Mouse (Mus musculus): ENCODE results near the gene Nrarp. TPM values are rescaled to one million over a fixed set of nuclear protein-coding genes. Genes with fewer than 3 reads are reported as not detected.
A peak's percentile ranks its signal among the peaks of the same experiment; 100 is the strongest.

Gene Nrarp
- total RNA-seq, 2 experiments from 2014 or later: 21.3 to 21.9 TPM

DNA sequence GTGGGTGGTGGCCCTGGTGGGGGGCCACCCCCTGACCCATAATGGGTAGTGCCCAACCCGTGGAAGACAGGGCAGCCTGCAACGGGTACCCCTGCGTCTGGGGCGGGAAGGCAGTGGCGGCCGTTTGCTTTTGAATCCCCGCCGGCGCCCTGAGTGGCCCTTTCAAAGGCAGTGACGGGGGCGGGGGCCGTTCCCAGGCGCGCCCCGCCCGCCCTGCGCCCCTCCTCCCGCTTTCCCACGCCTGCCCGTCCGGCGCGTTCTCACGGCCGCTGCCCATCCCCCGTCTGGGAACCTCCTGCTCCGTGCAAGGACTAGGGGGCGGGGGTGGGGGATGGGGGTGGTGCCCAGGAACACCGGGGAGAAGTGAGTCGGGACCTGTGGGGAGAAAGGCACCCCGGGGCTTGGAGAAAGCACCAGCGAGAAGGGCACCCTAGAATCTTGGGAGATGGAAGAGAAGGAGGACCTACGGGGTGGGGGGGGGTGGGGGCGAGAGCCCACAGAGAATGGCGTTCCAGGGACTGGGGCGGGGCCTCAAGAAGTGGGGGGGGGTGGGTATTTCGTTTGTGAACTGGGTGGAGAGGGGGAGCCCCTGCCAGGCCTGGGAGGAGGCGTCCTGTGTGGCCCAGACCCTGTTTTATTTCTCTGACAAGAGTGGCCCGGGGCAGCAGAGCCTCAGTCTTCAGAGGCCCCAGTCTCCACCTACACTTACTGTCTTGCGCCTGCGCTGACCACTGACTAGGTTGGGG, 12.5 kb upstream of the Nrarp start:
- Histone ChIP-seq H3K4me3 (peak overlapping the region; percentile 55), H3K27ac (peak overlapping the region; percentile 83)
- TF ChIP-seq CTCF (conservative IDR thresholded peaks at IDR 0.05): no peak
- DNase-seq (ENCODE audit: low spot score in 2 of 2): peak in 1 of 2 experiments; percentile 40

DNA sequence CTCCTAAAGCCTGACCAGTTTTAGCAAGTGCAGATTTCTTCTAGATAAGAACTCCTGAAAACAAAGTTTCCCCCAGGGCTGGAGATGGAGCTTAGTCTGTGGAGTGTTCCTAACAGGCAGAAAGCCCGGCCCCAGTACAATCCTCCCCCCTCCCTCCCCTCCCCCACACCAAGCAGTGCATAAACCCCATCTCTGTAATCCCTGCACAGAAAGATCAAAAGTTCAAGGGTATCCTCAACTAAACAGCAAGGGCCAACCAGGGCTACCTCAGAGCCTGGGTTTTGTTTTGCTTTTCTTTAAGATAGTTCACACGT, 11.9 kb upstream of the Nrarp start:
- DNase-seq (ENCODE audit: low spot score in 2 of 2): no peak
- no peak for TF ChIP-seq CTCF (conservative IDR thresholded peaks at IDR 0.05)
- Histone ChIP-seq H3K4me3 (peak overlapping the region; percentile 55), H3K27ac (peak overlapping the region; percentile 83)

DNA sequence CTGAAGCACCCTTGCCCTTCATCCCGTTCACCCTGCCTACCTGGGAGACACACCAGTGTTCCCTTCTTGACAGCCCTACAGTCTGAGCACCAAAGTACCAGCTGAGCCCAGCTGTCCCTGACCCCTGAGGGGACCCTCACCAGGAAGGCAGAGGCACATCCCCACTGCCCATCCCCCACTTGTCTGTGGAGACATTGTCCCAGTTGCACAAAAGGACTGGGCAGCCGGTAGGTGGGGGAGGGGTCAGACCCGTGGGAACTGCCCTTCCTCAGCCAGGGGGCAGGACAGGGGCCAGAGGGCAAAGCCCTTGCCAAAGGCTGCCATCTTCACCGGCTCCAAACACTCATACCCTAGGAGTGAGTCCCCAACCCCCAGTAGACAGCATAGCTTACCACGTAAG, 10.8 kb upstream of the Nrarp start:
- no peak for TF ChIP-seq CTCF (conservative IDR thresholded peaks at IDR 0.05)
- DNase-seq (ENCODE audit: low spot score in 2 of 2): no peak
- H3K27ac ChIP-seq: no peak overlapping the region

DNA sequence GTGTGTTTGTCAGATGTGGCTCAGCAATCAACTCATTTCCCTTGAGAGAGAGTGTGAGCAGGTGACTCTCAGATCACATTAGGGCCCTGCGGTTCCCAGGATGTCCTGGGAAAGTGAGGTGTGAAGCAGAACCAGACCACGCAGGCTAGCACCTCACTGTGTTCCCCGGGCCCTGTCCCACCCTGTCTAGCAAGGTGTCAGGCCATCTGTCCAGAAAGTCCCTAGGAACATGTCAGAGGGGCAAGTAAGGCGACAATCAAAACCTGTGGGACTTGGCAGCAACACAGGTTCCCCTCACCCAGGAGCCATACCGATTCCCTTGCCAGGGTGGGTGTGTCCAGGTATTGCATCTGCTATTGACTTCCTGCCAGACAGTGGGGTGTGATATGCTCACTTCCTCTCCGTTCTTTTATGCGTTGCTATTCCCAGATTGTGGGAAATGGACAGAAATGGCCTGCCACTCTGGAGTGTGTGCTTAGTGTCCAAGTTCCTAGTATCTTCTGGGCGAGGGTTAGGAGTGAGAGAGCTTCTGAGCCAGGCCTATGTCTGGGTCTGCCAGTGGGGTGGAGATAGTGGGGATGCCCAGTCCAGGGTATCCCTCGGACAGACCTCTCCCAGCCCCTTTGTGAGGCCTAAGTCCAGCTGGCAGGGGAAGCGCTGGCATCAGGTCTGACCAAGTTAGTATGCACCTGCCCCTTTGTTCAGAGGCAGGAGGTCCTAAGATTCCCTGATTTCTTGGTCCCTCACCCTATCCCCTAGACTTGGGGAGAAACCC, 10.0 kb upstream of the Nrarp start:
- no peak for DNase-seq (ENCODE audit: low spot score in 2 of 2)
- H3K27ac ChIP-seq: no peak overlapping the region; the same call in 1 of the 2 replicates
- H3K4me3 ChIP-seq: no peak overlapping the region

More for the DNA sequence above, 10.8 kb upstream of the Nrarp start:
- H3K4me3 ChIP-seq: no peak overlapping the region

DNA sequence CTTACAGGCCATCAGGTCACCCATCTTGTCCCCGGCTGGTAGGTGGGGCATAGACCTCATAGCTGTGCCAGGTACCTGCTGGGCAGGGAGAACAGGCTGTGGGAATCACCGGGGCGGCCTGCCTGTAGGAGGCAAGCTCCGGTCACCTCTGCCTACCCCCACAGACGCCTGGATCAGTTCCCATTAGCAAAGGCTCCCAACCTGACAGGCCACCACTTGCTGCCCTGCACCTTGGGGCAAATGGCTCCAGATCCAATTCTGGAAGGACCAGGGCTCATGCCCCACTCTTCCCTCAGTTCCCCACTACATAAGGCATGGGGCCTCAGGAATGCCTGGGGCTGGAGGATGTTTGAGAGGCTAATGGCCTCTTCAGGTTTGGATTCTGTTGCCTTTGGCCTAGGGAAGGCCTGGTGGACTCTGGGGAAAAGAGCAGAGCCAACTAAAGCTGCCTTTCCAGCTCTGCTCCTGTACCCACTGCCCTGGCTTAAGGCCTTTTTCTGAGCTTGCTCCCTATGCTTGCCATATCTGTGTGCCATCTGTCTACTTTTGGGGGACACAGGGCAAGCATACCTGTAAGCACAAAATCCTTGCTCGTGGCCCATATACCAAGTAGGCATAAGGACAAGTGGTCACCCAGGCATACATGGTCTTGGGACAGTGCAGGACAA, 9.3 kb upstream of the Nrarp start:
- Histone ChIP-seq H3K27ac (peak overlapping the region; percentile 69), H3K4me3 (no peak overlapping the region)
- no peak for TF ChIP-seq CTCF (conservative IDR thresholded peaks at IDR 0.05)
- no peak for DNase-seq (ENCODE audit: low spot score in 2 of 2)

More for the DNA sequence above, 10.0 kb upstream of the Nrarp start:
- no peak for TF ChIP-seq CTCF (conservative IDR thresholded peaks at IDR 0.05)

DNA sequence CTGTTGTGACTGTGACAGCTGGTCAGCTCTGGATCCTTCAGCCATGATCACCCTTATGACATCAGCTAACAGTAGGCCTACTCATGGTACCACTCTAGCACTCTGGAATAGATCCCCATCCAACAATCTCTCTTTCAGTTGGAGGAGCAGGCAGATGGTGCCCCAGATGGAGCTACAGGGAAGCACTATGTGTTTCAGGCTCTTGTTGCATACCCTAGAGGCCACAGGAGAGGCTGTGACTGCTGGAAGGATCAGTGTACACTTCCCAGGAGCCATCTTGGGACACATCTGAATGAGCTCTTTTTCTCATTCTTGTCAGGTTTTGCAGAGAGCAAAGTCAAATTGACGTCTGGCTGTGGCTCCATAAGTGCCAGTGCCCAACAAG, 8.8 kb upstream of the Nrarp start:
- TF ChIP-seq CTCF (conservative IDR thresholded peaks at IDR 0.05): peak; percentile 35
- peak in 1 of 2 experiments; percentile 67 for DNase-seq (ENCODE audit: low spot score in 2 of 2)
- peak overlapping the region; percentile 69 for H3K27ac ChIP-seq
- no peak overlapping the region for H3K4me3 ChIP-seq

DNA sequence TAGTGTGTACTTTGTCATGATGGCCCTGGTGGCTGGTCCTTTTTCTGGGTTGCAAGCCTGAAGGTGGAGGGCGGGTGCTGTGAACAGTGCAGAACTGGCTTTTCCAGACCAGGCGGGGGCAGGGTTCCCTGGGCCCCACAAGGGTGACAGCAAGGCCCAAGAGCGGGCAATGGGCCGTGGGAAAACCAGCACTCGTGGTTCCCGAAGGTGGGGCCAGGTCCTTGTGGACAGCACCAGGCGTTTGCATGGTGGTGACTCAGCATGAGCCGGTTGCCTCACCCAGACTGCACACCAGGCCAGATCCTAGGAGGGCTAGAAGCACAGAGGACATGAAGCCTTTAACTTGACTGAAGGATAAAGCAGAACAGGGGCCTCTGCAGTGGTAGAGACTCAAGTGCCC, 7.9 kb upstream of the Nrarp start:
- no peak for DNase-seq (ENCODE audit: low spot score in 2 of 2)
- Histone ChIP-seq H3K4me3 (no peak overlapping the region), H3K27ac (no peak overlapping the region)
- no peak for TF ChIP-seq CTCF (conservative IDR thresholded peaks at IDR 0.05)

DNA sequence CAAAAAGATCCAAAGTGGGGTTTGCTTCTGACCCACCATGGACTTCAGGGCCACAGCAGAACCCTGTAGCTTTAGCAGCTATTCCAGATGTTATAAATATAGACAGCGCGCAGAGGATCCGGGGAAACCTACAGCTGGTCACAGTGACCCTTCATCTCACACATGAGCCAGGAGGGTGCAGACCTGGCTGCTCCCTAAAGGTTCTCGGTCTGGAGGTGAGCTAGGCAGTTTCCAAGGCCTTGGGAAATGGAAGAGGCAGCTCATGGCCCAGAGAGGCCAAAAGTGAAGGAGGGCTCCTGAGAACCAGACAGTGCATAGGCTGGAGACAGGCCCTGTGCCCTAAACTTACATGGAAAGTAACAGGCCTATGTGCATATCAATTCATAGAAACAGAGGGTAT, 6.7 kb upstream of the Nrarp start:
- H3K27ac ChIP-seq: no peak overlapping the region
- no peak for DNase-seq (ENCODE audit: low spot score in 2 of 2)
- no peak overlapping the region for H3K4me3 ChIP-seq
- no peak for TF ChIP-seq CTCF (conservative IDR thresholded peaks at IDR 0.05)

DNA sequence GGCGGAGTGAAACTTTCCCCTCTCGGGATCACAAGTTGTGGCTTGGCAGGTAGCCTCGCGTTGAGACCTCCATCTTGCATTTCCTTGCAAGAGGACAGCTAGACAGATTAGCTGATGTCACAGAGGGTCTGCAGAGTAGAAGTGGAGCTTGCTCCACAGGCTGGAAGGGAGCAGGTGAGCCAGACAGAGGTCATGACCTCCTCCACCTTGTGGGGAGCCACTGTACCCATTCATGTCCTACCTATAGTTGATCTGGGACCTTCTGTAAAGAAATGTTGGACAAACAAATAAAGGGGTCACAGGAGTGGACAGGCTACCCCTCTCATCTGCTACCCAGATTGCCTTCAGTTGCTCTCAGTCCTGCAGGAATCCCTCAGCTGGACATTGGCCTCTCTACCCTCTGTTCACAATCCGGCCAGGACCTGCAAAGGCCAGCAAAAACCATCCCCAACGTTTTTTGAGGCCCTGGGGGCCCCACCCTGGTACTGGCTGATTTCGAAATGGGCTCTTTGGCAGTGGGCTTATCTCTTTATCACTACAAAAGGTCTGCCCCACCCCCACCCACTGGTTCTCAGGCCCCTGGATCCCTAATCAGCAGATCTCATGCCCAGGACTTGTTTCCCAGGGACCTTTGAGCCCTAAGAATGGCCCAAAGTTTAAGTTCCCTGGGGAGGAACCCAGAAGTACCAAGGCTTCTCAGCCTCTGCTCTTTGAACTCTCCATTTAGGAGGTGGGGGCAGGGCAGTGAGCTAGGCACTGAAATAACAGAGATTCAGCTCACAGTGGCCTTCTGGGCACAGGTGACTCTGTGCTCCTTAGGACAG, 5.5 kb upstream of the Nrarp start:
- DNase-seq (ENCODE audit: low spot score in 2 of 2): no peak
- no peak for TF ChIP-seq CTCF (conservative IDR thresholded peaks at IDR 0.05)
- Histone ChIP-seq H3K27ac (peak overlapping the region; percentile 91), H3K4me3 (no peak overlapping the region)

DNA sequence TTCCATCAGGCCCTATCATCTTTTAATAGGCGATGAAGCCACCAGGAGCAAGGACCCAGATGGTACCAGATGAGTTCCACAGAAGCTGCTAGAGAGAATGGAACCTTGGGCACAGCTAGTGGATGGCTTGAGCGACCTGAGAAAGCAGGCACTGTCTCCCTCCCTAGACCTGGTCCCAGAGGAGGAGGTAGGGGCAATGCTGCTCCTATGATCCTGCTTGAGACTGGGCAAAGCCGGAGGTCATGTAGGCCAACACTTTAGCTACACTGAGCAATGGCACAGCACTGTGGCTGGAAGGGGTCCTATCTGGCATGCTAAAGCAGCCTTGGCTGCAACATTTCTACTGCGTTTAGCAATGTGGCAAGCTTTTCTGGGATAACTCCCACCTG, 4.9 kb upstream of the Nrarp start:
- no peak for DNase-seq (ENCODE audit: low spot score in 2 of 2)
- TF ChIP-seq CTCF (conservative IDR thresholded peaks at IDR 0.05): no peak
- H3K27ac ChIP-seq: peak overlapping the region; percentile 91
- no peak overlapping the region for H3K4me3 ChIP-seq

DNA sequence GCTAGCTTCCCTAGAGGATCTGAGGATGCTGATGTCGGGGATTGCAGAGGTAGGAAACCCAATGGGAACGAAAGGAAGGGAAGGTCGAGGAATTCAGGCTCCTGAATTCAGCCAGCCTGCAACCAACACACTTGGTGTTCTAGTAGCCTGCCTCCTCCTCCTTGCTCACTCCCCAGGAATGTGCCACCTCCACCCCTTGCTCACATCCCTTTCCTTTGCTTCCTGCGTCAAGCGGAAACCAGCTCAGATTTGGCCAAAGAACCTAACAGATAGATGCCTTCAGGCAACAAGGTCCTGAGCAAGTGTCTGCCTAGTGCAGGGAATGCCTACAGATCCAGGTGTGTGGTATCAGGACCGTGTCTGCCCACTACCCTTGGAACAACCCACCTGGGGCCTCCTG, 4.0 kb upstream of the Nrarp start:
- H3K4me3 ChIP-seq: no peak overlapping the region
- H3K27ac ChIP-seq: peak overlapping the region; percentile 91
- DNase-seq (ENCODE audit: low spot score in 2 of 2): no peak
- no peak for TF ChIP-seq CTCF (conservative IDR thresholded peaks at IDR 0.05)

DNA sequence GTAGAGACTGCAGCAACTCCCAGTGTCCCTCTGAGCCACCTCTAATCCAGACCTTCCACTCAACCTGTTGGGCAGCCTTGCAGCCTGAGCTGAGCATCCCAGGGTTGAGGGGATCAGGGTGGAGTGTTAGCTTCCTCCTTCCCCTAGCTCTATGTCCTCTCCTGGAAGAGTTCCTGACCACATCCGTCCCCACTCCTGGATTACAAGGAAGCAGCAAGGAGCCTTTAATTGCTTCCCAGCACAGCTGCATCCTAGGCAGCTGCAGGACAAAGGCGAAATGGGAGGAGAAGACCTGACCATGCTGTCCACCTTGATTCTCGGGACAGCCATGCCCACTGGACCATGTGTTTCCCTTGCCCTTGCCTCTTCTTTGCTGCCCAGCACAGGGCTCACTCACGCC, 3.5 kb upstream of the Nrarp start:
- no peak for TF ChIP-seq CTCF (conservative IDR thresholded peaks at IDR 0.05)
- Histone ChIP-seq H3K4me3 (peak overlapping the region; percentile 28; the same call in 1 of the 2 replicates), H3K27ac (peak overlapping the region; percentile 91)
- no peak for DNase-seq (ENCODE audit: low spot score in 2 of 2)
